Mouse (Mus musculus) stomach, embryonic 16.5 days (tissue): ENCODE data around the gene Emilin2. TPM values are rescaled to one million over a fixed set of nuclear protein-coding genes. Genes with fewer than 3 reads are reported as not detected.

Experiments used
- ATAC-seq: fragments of 200-750 bp; cut with Nextera tagmentation; 2 replicates; pipeline ENCODE4 v1.8.0; 2017; ENCODE audit warnings: moderate number of reproducible peaks, moderate TSS enrichment; ENCODE audit not compliant: insufficient read depth, low FRiP score
- H3K27ac ChIP-seq: fragments of 300-500 bp; sonication (generic); 2 replicates; pipeline ENCODE4 v1.5.1; 2014; ENCODE audit warnings: low read length
- H3K27me3 ChIP-seq: fragments of 300-500 bp; sonication (generic); 2 replicates; pipeline ENCODE4 v1.6.1; 2014; ENCODE audit warnings: low read length, control low read depth, mixed read lengths; ENCODE audit not compliant: control insufficient read depth, insufficient read depth
- H3K36me3 ChIP-seq: fragments of 300-500 bp; sonication (generic); 2 replicates; pipeline ENCODE4 v1.6.1; 2014; ENCODE audit warnings: low read length; ENCODE audit not compliant: control insufficient read depth, insufficient read depth
- H3K4me1 ChIP-seq: fragments of 300-500 bp; sonication (generic); 2 replicates; pipeline ENCODE4 v1.6.1; 2014; ENCODE audit warnings: low read length, control low read depth, mixed read lengths; ENCODE audit not compliant: control insufficient read depth, insufficient read depth
- H3K4me2 ChIP-seq: fragments of 300-500 bp; sonication (generic); 2 replicates; pipeline ENCODE4 v1.6.1; 2014; ENCODE audit warnings: low read depth, low read length, mixed read lengths
- H3K4me3 ChIP-seq: fragments of 300-500 bp; sonication (generic); replicated peaks from 2 replicates; pipeline ENCODE4 v1.5.1; 2014; ENCODE audit warnings: mild to moderate bottlenecking, low read length
- H3K9ac ChIP-seq: fragments of 300-500 bp; sonication (generic); 2 replicates; pipeline ENCODE4 v1.6.1; 2014; ENCODE audit warnings: low read length
- H3K9me3 ChIP-seq: fragments of 300-500 bp; sonication (generic); replicated peaks from 2 replicates; pipeline ENCODE4 v1.6.1; 2016; ENCODE audit warnings: low read length, control low read depth; ENCODE audit not compliant: control insufficient read depth
- WGBS: fragments of 180-500 bp; shearing (Covaris S2); extraction: QIAGEN DNeasy Blood & Tissue Kit; methylation state at CpG from one replicate; pipeline ENCODE4 v1.1.7; 2014; 5-methylcytosine and 5-hydroxymethylcytosine counted together
- polyA plus RNA-seq: library from polyadenylated mRNA; unstranded; fragments of >200 nt; fragmentation: Nextera tagmentation; extraction: Ambion mirVana; gene quantifications from 2 replicates; pipeline ENCODE4 v1.2.1, GENCODE M21; 2015

Gene Emilin2
- polyA plus RNA-seq, 1 experiment from 2014 or later: 4.5 TPM

GRCm38 (mm10) chr17:71208921-71209320 lies 102.9 kb downstream of the Emilin2 start:
- Histone ChIP-seq H3K27me3 (no peaks in the 10 kb centered on the region), H3K27ac (no peak overlapping the region), H3K9ac (no peak overlapping the region), H3K4me1 (peaks cover 7% of the 10 kb centered on the region; the same call in 1 of the 2 replicates), H3K4me3 (no peak overlapping the region), H3K9me3 (no peaks in the 10 kb centered on the region), H3K36me3 (no peaks in the 10 kb centered on the region), H3K4me2 (no peak overlapping the region)
- no peak for ATAC-seq
- WGBS: 75% methylated on average over 1 of the region's 1 CpGs

GRCm38 (mm10) chr17:71208376-71208775 lies 103.4 kb downstream of the Emilin2 start:
- Histone ChIP-seq H3K4me1 (peaks cover 7% of the 10 kb centered on the region; the same call in 1 of the 2 replicates), H3K9ac (no peak overlapping the region), H3K27me3 (no peaks in the 10 kb centered on the region), H3K4me2 (no peak overlapping the region), H3K4me3 (no peak overlapping the region), H3K9me3 (no peaks in the 10 kb centered on the region), H3K27ac (no peak overlapping the region), H3K36me3 (no peaks in the 10 kb centered on the region)
- ATAC-seq: no peak
- WGBS: 90% methylated on average over 1 of the region's 1 CpGs

GRCm38 (mm10) chr17:71207268-71207667 lies 104.5 kb downstream of the Emilin2 start:
- 86% methylated on average over 3 of the region's 3 CpGs for WGBS
- H3K36me3 ChIP-seq: no peaks in the 10 kb centered on the region
- H3K4me3 ChIP-seq: no peak overlapping the region
- H3K27ac ChIP-seq: no peak overlapping the region
- no peaks in the 10 kb centered on the region for H3K27me3 ChIP-seq
- H3K9me3 ChIP-seq: no peaks in the 10 kb centered on the region
- ATAC-seq: no peak
- H3K4me2 ChIP-seq: no peak overlapping the region
- H3K9ac ChIP-seq: no peak overlapping the region
- H3K4me1 ChIP-seq: peaks cover 7% of the 10 kb centered on the region; the same call in 1 of the 2 replicates

- H3K9me3 ChIP-seq: no peaks in the 10 kb centered on the region
- WGBS: 42% methylated on average over 12 of the region's 12 CpGs
- no peaks in the 10 kb centered on the region for H3K27me3 ChIP-seq
- peaks cover 3% of the 10 kb centered on the region; the same call in 1 of the 2 replicates for H3K4me1 ChIP-seq
- no peaks in the 10 kb centered on the region for H3K36me3 ChIP-seq
- no peak overlapping the region for H3K27ac ChIP-seq
- H3K9ac ChIP-seq: no peak overlapping the region
- no peak overlapping the region for H3K4me3 ChIP-seq
- no peak overlapping the region for H3K4me2 ChIP-seq
- no peak for ATAC-seq
Measured at GRCm38 (mm10) chr17:71206136-71206893, 105.5 kb downstream of the Emilin2 start.

DNA sequence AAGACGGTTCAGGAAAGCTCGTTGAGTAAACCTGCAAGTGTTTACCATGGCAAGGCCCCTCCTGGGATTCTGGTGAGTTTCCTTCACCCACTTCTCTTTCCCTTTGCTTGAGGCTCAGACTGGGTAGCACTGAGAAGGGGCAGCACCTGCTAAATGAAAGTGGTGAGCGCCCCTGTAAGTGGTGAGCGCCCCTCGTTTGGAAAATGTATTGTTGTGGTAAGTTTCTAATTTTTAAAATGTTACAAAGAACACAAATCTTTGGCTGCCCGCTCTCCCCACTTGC lies 107.0 kb downstream of the Emilin2 start:
- H3K36me3 ChIP-seq: no peaks in the 10 kb centered on the region
- 74% methylated on average over 6 of the region's 6 CpGs for WGBS
- no peak overlapping the region for H3K9ac ChIP-seq
- no peaks in the 10 kb centered on the region for H3K27me3 ChIP-seq
- H3K4me2 ChIP-seq: no peak overlapping the region
- H3K4me1 ChIP-seq: peaks cover 3% of the 10 kb centered on the region; the same call in 1 of the 2 replicates
- no peaks in the 10 kb centered on the region for H3K9me3 ChIP-seq
- H3K4me3 ChIP-seq: no peak overlapping the region
- H3K27ac ChIP-seq: no peak overlapping the region
- ATAC-seq: no peak

GRCm38 (mm10) chr17:71203998-71204808 lies 107.6 kb downstream of the Emilin2 start:
- peak; percentile 73; the same call in 1 of the 2 replicates for ATAC-seq

More at GRCm38 (mm10) chr17:71203998-71204808, 107.6 kb downstream of the Emilin2 start:
- Histone ChIP-seq H3K36me3 (no peaks in the 10 kb centered on the region), H3K4me3 (no peak overlapping the region), H3K9ac (no peak overlapping the region), H3K27me3 (no peaks in the 10 kb centered on the region), H3K9me3 (no peaks in the 10 kb centered on the region), H3K4me2 (no peak overlapping the region), H3K27ac (no peak overlapping the region), H3K4me1 (peaks cover 3% of the 10 kb centered on the region; the same call in 1 of the 2 replicates)
- WGBS: 70% methylated on average over 9 of the region's 9 CpGs

Other genes with a start within 250 kb of the Emilin2 start
- 27.6 and 28.8 TPM in 2 replicates for gene Lpin2, start 129.4 kb downstream of the Emilin2 start, polyA plus RNA-seq
- 3.3 and 3.7 TPM in 2 replicates for gene Gm4707, start 147.9 kb upstream of the Emilin2 start, polyA plus RNA-seq
- gene Smchd1, start 163.4 kb upstream of the Emilin2 start, polyA plus RNA-seq: 42.8 and 45.4 TPM in 2 replicates
- 37.6 and 37.9 TPM in 2 replicates for gene Ndc80, start 214.9 kb upstream of the Emilin2 start, polyA plus RNA-seq
- 0.49 and 0.54 TPM in 2 replicates for gene Spdya, start 240.1 kb upstream of the Emilin2 start, polyA plus RNA-seq